ENCODE assay signal across 9 mouse cellular contexts in the genomic region with DNA sequence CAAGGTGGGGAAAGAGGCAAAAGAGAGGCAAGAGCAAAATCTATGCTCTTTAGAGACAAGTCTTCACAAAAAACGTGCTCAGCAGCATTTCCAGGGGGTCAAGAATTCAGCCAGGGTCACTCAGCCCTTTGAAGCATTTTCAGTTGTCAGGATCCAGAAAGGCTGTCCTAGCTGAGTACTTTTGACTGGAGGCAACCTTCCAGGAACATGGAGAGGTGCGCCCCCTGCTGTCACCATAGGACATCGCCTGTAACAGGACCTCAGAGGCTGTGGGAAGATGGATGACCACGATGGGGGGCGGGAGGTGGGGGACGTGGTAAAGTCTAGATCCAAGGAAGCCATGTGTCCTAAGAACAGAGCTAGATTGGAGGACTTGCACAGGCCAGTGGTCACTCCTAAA. TPM values are rescaled to one million over a fixed set of nuclear protein-coding genes. Genes with fewer than 3 reads are reported as not detected.
DNase-seq lines count a peak whose midpoint lies in the region; ATAC-seq and TF ChIP-seq lines count a peak whose summit lies in the region.
"Had no signal": no experiment of that assay in that cellular context is flagged by ENCODE, and none has a peak within 500 bp of the region (broad histone marks: within the 10 kb centered on the region; RNA-seq: fewer than 3 reads in every experiment).

No protein-coding gene starts in this region.

- no peak overlapping the region for H3K4me2 ChIP-seq in hindbrain, postnatal 0 days (ENCODE audit: low read depth, low read length)
- H3K4me2 ChIP-seq in hindbrain, embryonic 13.5 days: no peak overlapping the region

- DNase-seq in hindbrain, postnatal 0 days (ENCODE audit: low spot score): peak; percentile 11
- DNase-seq in ES-E14 (ENCODE audit: low read depth, low spot score): peak; percentile 94
- DNase-seq in adrenal gland, adult 8-10 months: peak; percentile 47
- DNase-seq in induced T-regulatory cell, adult 2 months (ENCODE audit: low read depth): peak; percentile 7
- DNase-seq in lung, postnatal 10 days: peak; percentile 48
- no peak for DNase-seq in T-cell, adult 2 months (ENCODE audit: low spot score)
- DNase-seq in spleen, postnatal 14 days (ENCODE audit: low spot score in 2 of 2): no peak

- H3K4me3 ChIP-seq in hindbrain, postnatal 0 days (ENCODE audit: low read length): no peak overlapping the region
- H3K4me3 ChIP-seq in hindbrain, embryonic 13.5 days: no peak overlapping the region
- no peak overlapping the region for H3K4me3 ChIP-seq in ES-E14 (ENCODE audit: insufficient read depth in 1 of 2, low read depth in 1 of 2, low read length in 2 of 2, poor library complexity in 1 of 2, severe bottlenecking in 1 of 2)

- no peaks in the 10 kb centered on the region for H3K27me3 ChIP-seq in hindbrain, postnatal 0 days (ENCODE audit: insufficient read depth, low read length)
- no peaks in the 10 kb centered on the region for H3K27me3 ChIP-seq in hindbrain, embryonic 13.5 days

- H3K36me3 ChIP-seq in hindbrain, postnatal 0 days (ENCODE audit: insufficient read depth, low read length): no peaks in the 10 kb centered on the region
- H3K36me3 ChIP-seq in hindbrain, embryonic 13.5 days: no peaks in the 10 kb centered on the region
- no peaks in the 10 kb centered on the region for H3K36me3 ChIP-seq in ES-E14 (ENCODE audit: control insufficient read depth, insufficient read depth, low read length, poor library complexity, severe bottlenecking)

- H3K27ac ChIP-seq in hindbrain, postnatal 0 days: no peak overlapping the region
- no peak overlapping the region for H3K27ac ChIP-seq in hindbrain, embryonic 13.5 days
- H3K27ac ChIP-seq in ES-E14 (ENCODE audit: insufficient read depth, low read depth, low read length, poor library complexity, severe bottlenecking): peak overlapping the region; percentile 91

- no peaks in the 10 kb centered on the region for H3K9me3 ChIP-seq in hindbrain, postnatal 0 days (ENCODE audit: low read length)
- no peaks in the 10 kb centered on the region for H3K9me3 ChIP-seq in hindbrain, embryonic 13.5 days
- no peaks in the 10 kb centered on the region for H3K9me3 ChIP-seq in ES-E14 (ENCODE audit: control insufficient read depth, insufficient read depth, low read depth, low read length)

- no peaks in the 10 kb centered on the region for H3K4me1 ChIP-seq in hindbrain, postnatal 0 days (ENCODE audit: insufficient read depth, low read length)
- H3K4me1 ChIP-seq in hindbrain, embryonic 13.5 days (replicated peaks): no peaks in the 10 kb centered on the region
- peaks cover 2 to 13% of the 10 kb centered on the region in 2 experiments; a peak in 2 of 4 replicates for H3K4me1 ChIP-seq in ES-E14 (ENCODE audit: control insufficient read depth in 2 of 2, insufficient read depth in 2 of 2, low read length in 2 of 2, poor library complexity in 1 of 2)

- whole genome bisulfite sequencing in hindbrain, postnatal 0 days: 14% methylated on average over 6 of the region's 6 CpGs
- 11% methylated on average over 6 of the region's 6 CpGs for WGBS in hindbrain, embryonic 13.5 days

- ATAC-seq in hindbrain, postnatal 0 days: no peak
- no peak for ATAC-seq in hindbrain, embryonic 13.5 days (ENCODE audit: low FRiP score)

- no peak overlapping the region for H3K9ac ChIP-seq in hindbrain, postnatal 0 days (replicated peaks; ENCODE audit: low read length)
- no peak overlapping the region for H3K9ac ChIP-seq in hindbrain, embryonic 13.5 days
- peak overlapping the region; percentile 60; the same call in 1 of the 2 replicates for H3K9ac ChIP-seq in ES-E14 (ENCODE audit: insufficient read depth, low read depth, low read length, poor library complexity, severe bottlenecking)

- in situ Hi-C loops in ES-E14 (cut with MboI; ENCODE audit: low sequenced_read_pairs in 2 of 2, unreplicated experiment in 2 of 2): no loop called here

- peak; percentile 42; the same call in 1 of the 2 replicates for TF ChIP-seq CTCF in hindbrain, postnatal 0 days (IDR thresholded peaks at IDR 0.05; ENCODE audit: low read depth)

TF ChIP-seq in ES-E14, 5 proteins besides CTCF, POLR2A, EP300 and RAD21:
- TF ChIP-seq ZC3H11A (IDR thresholded peaks at IDR 0.05; ENCODE audit: borderline replicate concordance, low read depth, low read length) (peak; percentile 26; the same call in 1 of the 2 replicates), CHD2 (IDR thresholded peaks at IDR 0.05; ENCODE audit: low read depth, low read length) (no peak), ZNF384 (IDR thresholded peaks at IDR 0.05; ENCODE audit: low read depth, low read length) (peak; percentile 87), HCFC1 (IDR thresholded peaks at IDR 0.05; ENCODE audit: borderline replicate concordance, insufficient read depth, low read length) (no peak), MAFK (IDR thresholded peaks at IDR 0.05; ENCODE audit: insufficient read depth, low read depth, low read length) (no peak)
TF ChIP-seq in ES-E14: peak in this region for 2.

RNA-seq across cellular contexts. Expression of a gene that starts 24.9 kb away (rescaled TPM):
- total RNA-seq in hindbrain, postnatal 0 days (2014; rRNA removed): not detected in 2 replicates
- polyA plus RNA-seq in hindbrain, postnatal 0 days (2015; fragmentation: Nextera tagmentation; extraction: Ambion mirVana): not detected in 2 replicates
- not detected in 2 replicates for polyA plus RNA-seq in hindbrain, embryonic 13.5 days (2015; fragmentation: Nextera tagmentation; extraction: Ambion mirVana)
- total RNA-seq in ES-E14 (2012; rRNA removed): 198 and 373 TPM in 2 replicates
- total RNA-seq in adrenal gland, adult 8-10 months (2022): not detected
- total RNA-seq: left cerebral cortex, postnatal 14 days had no signal

RNA-seq across cellular contexts. Expression of a gene that starts 55.6 kb away (rescaled TPM):
- total RNA-seq in hindbrain, postnatal 0 days (2014; rRNA removed): 0.10 TPM in 1 of 2 replicates, not detected in the other
- polyA plus RNA-seq in hindbrain, postnatal 0 days (2015; fragmentation: Nextera tagmentation; extraction: Ambion mirVana): 0.03 and 0.05 TPM in 2 replicates
- 0.05 TPM in 1 of 2 replicates, not detected in the other for polyA plus RNA-seq in hindbrain, embryonic 13.5 days (2015; fragmentation: Nextera tagmentation; extraction: Ambion mirVana)
- 3.7 and 8.0 TPM in 2 replicates for total RNA-seq in ES-E14 (2012; rRNA removed)
- total RNA-seq in adrenal gland, adult 8-10 months (2022): under 1 TPM in 1 of 4 experiments, not detected in 3; 0.11 TPM

Comparison
In these comparisons a context has a peak if more than half of its experiments do, and no peak if none do; other contexts are left out.
1. DNase-seq: peak in hindbrain, postnatal 0 days (single experiment), ES-E14 (single experiment), adrenal gland, adult 8-10 months (single experiment), induced T-regulatory cell, adult 2 months (single experiment) and lung, postnatal 10 days (single experiment); none in T-cell, adult 2 months (single experiment) and spleen, postnatal 14 days (0 of 2).
2. RNA of a gene that starts 24.9 kb away (total RNA-seq): 198 to 373 TPM in ES-E14; not detected in hindbrain, postnatal 0 days and not detected in adrenal gland, adult 8-10 months; every median in the first group is over 100 times any median in the second.